ENCODE assay signal across 9 mouse cellular contexts in the genomic region with DNA sequence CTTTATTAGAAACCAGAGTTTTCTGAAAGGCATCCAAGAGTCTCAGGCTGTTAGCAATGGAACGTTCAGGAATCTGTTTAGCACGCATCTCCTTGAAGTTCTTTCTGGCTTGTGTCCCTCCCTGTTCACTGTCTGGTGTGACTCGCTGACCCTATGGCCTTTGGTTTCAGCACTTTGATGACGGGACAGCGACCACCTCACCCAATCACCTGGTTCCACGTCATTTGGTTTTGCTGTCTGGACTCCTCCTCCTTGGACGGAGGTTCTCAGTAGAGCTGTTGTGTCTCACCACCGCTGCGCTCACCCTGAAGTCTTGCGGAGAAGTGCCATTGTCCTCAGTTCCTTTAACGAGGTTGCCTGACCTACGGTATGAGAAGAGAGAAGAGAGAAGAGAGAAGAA. TPM values are rescaled to one million over a fixed set of nuclear protein-coding genes. Genes with fewer than 3 reads are reported as not detected.
DNase-seq lines count a peak whose midpoint lies in the region; ATAC-seq lines count a peak whose summit lies in the region.
"Had no signal": no experiment of that assay in that cellular context is flagged by ENCODE, and none has a peak within 500 bp of the region (broad histone marks: within the 10 kb centered on the region; RNA-seq: fewer than 3 reads in every experiment).

No protein-coding gene starts in this region.

- 0 out of 2 replicates have a peak, but pooled peaks have one; percentile 45 for ATAC-seq in liver, embryonic 13.5 days (ENCODE audit: low read depth)

- 0 out of 2 replicates have a peak, but pooled peaks cover 3% of the 10 kb centered on the region for H3K36me3 ChIP-seq in embryonic facial prominence, embryonic 10.5 days (replicated peaks)
- no peaks in the 10 kb centered on the region for H3K36me3 ChIP-seq in liver, embryonic 13.5 days

- no peak overlapping the region for H3K9ac ChIP-seq in liver, embryonic 13.5 days

- no peaks in the 10 kb centered on the region for H3K9me3 ChIP-seq in embryonic facial prominence, embryonic 10.5 days
- no peaks in the 10 kb centered on the region for H3K9me3 ChIP-seq in liver, embryonic 13.5 days (replicated peaks)

- H3K4me3 ChIP-seq in embryonic facial prominence, embryonic 10.5 days: 0 out of 2 replicates have a peak overlapping the region, but pooled peaks have one; percentile 13
- no peak overlapping the region for H3K4me3 ChIP-seq in liver, embryonic 13.5 days (replicated peaks)

- H3K4me1 ChIP-seq in embryonic facial prominence, embryonic 10.5 days: peaks cover 6% of the 10 kb centered on the region
- 0 out of 2 replicates have a peak, but pooled peaks cover 4% of the 10 kb centered on the region for H3K4me1 ChIP-seq in liver, embryonic 13.5 days (replicated peaks)

- 3% methylated on average over 12 of the region's 12 CpGs for WGBS in embryonic facial prominence, embryonic 10.5 days
- 2% methylated on average over 12 of the region's 12 CpGs for WGBS in liver, embryonic 13.5 days (ENCODE audit: insufficient replicate concordance)

- no peak overlapping the region for H3K4me2 ChIP-seq in liver, embryonic 13.5 days

- H3K27me3 ChIP-seq in embryonic facial prominence, embryonic 10.5 days (replicated peaks; ENCODE audit: low read depth, poor library complexity, severe bottlenecking): peaks cover 53% of the 10 kb centered on the region
- H3K27me3 ChIP-seq in liver, embryonic 13.5 days: peaks cover 86% of the 10 kb centered on the region

- DNase-seq in testis, postnatal 10 days (ENCODE audit: low spot score): peak; percentile 58
- DNase-seq in testis, postnatal 14 days (ENCODE audit: low spot score): no peak
- peak; percentile 87 for DNase-seq in embryonic facial prominence, embryonic 10.5 days (ENCODE audit: low spot score)
- peak; percentile 46 for DNase-seq in liver, embryonic 13.5 days
- DNase-seq in right cerebral cortex, adult 2 months (ENCODE audit: low spot score in 2 of 2): no peak
- no peak for DNase-seq in right cerebral cortex, postnatal 14 days
- no peak for DNase-seq in thymus, postnatal 14 days
- DNase-seq: gastrocnemius, postnatal 36 days had no signal

- no peak overlapping the region for H3K27ac ChIP-seq in embryonic facial prominence, embryonic 10.5 days (replicated peaks)
- no peak overlapping the region for H3K27ac ChIP-seq in liver, embryonic 13.5 days

RNA-seq across cellular contexts. Expression of a gene that starts 21.2 kb away (rescaled TPM):
- 10.4 and 11.5 TPM in 2 replicates for polyA plus RNA-seq in embryonic facial prominence, embryonic 10.5 days (2016; fragmentation: Nextera tagmentation; extraction: Ambion mirVana)
- polyA plus RNA-seq in liver, embryonic 13.5 days (2015; fragmentation: Nextera tagmentation; extraction: Ambion mirVana): not detected in 2 replicates
- polyA plus RNA-seq: stomach, embryonic 14.5 days had no signal

RNA-seq across cellular contexts. Expression of a gene that starts 21.4 kb away (rescaled TPM):
- polyA plus RNA-seq in embryonic facial prominence, embryonic 10.5 days (2016; fragmentation: Nextera tagmentation; extraction: Ambion mirVana): 15.4 and 15.7 TPM in 2 replicates
- 15.6 and 18.4 TPM in 2 replicates for polyA plus RNA-seq in liver, embryonic 13.5 days (2015; fragmentation: Nextera tagmentation; extraction: Ambion mirVana)

Comparison
In these comparisons a context has a peak if more than half of its experiments do, and no peak if none do; other contexts are left out.
1. DNase-seq: peak in testis, postnatal 10 days (single experiment), embryonic facial prominence, embryonic 10.5 days (single experiment) and liver, embryonic 13.5 days (single experiment); none in testis, postnatal 14 days (single experiment), right cerebral cortex, adult 2 months (0 of 2), right cerebral cortex, postnatal 14 days (single experiment) and thymus, postnatal 14 days (single experiment).
2. RNA of a gene that starts 21.2 kb away (polyA plus RNA-seq): 10.4 to 11.5 TPM in embryonic facial prominence, embryonic 10.5 days; not detected in liver, embryonic 13.5 days; every median in the first group is over 10 times any median in the second.